Mouse (Mus musculus) lung, postnatal 4 days (tissue): ENCODE data around the gene Anxa5.

Source experiments
- DNase-seq, 2 experiments: peaks; one replicate each; pipeline ENCODE4 v3.0.0; 2021

The Anxa5 gene

DNA sequence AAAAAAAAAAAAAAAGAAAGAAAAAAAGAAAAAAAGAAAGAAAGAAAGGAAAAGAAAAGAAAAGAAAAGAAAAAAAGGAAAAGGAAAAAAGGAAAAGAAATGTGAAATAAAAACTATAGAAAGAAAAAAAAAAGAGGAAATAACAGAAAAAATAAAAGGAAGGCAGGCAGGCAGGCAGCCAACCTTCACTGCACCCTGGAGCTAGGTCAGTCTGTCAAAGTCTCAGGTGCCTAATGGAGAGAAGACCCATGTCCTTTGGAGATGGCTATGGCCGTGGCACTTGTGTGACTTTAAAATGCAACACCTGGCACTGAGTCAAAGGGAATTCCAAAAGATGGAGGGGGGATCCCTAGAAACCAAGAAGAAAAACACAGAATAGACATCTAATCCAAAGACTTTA lies 12.7 kb upstream of the Anxa5 start:
- no peak for DNase-seq

DNA sequence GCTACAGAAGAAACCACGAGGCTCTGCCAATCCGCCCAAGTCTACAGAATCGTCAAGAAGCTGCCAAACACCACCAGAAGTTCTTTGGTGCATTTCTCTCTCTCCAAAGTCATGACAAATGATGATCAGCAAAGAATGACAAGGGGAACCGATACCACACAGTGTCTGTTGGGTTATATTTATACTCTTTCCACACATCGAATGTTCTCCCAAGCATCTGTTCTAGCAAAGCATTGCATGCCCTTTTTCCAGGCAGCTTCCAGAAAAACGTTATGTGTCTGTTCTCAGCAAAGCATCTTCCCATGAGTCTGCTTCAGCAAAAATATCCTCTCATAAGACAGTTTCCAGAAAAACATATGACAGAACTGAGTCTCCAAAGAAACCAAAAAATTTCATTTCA lies 11.2 kb upstream of the Anxa5 start:
- DNase-seq = no peak

DNA sequence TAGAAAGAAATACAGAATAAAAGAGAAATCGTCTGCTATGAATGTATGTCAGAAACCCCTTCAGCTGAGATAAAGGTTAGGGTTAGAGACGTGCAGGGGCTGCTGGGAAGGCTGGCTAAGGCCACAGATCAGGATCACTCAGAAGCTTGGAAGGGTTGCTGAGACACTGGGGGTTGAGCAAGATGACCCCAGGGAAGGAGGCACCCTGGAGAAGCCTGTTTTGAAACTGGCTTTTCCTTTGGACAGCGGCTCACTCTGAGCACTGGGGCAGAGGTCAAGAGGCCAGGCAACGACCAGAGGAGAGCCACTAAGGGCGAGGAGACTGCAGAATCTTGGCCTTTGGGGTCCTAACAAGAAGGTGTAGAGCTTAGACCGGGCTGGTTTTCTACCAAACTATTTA lies 10.5 kb upstream of the Anxa5 start:
- no peak for DNase-seq

DNA sequence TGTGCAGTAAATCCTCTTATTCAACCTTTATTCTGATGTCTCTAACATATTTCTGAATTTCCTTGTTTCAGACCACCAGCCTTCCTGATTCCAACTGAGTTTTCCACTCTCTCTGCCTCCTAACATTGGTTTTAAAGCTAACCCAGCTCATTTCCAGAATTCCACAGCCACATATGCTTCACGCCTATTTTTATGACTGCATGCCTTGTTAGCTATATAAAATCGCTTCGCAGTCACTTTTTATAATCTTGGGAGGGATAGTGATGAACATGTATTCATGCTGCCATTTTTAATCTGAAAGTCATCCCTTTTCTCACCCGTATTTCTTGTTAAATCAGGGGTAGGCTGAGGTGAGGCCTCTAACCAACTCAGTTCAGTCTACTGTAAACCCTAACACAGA lies 8.6 kb upstream of the Anxa5 start:
- no peak for DNase-seq

DNA sequence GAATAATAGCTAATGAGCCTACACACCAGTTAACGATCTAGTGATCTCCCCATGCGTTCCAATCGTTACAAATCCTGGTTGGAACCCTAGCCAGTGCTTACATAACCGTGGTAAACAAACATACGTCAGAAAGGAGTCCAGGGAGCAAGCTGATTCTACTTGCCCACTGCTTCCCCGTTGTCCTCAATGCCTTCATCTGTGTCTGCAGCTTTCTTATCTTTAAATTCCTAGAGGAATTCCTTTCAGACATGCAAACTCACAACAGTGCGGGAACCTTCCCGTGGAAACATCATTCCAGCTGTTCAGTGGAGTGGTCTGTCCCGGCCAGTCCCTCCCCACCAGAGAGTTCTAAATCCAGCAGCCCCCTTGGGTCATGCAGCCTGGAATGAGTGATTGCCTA lies 7.2 kb upstream of the Anxa5 start:
- no peak for DNase-seq

DNA sequence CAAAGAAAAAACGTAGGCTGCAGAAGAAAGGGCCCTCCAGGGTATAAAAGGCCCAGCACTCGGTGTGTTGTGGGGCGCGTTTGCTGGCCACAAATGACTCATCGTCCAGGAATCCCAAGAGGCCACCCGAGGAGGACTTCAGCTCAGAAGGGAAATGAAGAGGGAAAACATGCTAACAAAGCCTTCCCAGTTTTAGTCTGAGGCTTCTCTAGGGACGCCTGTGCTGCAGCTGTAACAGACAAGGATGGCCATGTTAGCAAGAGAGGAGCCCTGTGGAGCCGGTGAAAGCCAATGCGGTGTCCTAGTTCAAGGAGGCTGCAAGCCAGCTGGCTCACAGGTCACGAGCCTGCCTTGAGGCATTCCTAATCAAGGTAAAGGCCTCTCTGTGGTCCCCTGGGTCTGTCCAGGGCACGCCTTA lies 6.1 kb upstream of the Anxa5 start:
- peak; percentile 76 to 86 for DNase-seq

DNA sequence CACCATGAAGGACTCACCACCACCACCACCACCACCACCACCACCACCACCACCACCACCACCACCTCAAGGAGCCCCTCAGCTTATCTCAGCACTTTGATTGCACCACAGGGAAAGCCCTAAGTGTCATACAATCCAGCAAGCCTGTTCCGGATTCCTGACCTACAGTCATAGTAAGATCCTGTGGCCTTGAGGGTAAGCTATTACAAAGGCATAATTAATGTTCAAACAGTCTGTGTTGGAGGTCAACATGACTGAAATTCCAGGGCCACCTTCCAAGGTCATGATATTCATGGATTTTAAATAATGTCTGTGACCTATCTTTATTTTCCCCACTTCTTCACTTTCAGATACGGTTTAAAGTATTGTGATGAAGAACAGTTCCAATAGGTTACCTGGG lies 4.8 kb upstream of the Anxa5 start:
- DNase-seq = no peak

DNA sequence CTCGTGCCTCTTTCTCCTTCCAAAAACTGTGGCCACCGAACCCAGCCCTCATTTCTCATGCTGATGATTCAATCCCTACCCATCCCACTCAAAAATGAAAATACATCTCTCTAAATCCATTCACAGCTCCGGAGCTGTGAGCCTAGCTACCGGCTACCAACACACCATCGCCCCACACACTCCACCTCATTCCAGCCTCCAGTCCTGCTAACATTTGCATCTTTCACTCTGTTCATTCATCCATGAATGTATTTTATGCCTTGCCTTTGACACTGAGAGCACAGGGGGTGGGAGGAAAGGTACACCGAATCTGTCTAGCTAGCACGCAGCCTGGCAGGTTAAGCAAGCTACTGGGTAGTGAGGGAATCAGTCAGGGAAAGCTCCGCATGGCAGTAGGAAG lies 3.1 kb upstream of the Anxa5 start:
- DNase-seq = no peak

DNA sequence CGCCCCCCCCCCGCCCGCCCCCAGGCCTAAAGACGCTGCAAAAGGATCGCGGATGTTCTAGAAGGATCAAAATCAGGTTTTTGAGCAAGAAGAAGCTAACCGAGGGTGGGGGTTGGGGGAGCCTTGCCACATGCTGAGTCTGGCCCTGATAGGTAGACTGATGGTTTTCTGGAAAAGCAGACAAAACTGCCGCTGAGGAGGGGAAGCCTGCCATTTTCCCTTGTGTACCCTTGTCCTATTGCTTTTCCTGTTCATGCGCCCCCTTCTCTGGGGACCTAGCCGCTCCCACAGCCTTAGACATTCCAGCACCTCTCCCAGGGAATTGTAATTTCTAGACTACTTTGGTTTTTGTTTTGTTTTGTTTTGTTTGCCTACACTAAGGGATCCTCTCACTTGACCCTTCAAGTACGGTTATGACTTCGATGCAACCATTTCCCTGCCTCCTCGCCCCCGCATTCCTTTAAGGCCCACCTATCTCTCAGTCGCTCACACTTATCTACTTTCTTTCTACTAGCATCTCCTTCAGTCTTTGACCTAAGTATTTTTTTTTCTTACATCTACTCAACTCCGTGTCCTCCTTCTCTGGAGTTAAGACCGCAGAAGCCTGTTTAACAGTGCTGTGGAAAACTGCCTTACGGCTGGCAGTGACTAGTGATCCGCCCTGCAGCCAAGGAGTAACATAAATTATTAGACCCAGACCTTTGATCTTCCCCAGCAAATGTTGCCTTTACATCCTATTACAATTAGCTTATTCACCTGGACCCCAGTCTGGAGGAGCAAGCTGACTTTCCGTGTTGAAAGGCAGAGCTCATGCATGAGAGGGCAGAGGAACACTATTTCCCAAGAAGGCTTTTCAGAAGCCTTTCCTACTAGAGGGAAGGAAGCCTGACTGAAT lies 814 bp upstream of the Anxa5 start:
- DNase-seq = peak in 1 of 2 experiments; percentile 23

DNA sequence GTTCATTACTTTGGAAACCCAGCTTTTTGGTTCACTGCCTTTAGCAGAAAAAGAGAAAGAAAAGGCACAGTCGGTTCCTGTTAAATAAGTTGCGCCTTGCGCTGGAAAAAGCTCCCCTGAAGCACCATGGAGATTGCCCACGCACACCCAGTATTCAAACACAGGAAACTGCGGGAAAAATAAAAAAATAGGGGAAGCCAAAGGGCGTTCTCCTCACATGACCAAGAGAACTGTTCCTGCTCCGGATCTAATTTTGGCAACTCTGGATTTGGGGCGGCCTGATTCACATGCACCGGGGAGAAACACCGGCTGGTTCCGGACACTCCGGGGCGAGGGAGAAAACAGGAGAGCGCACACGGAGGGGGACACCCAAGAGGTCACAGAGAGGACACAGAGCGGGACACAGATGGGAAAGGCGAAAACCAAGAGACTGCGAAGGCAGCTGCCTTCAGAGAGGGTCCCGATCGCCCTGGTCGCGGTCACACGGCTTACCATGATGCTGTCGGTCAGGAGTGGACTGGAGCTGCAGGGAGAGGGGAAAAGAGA lies 683 bp downstream of the Anxa5 start:
- peak; percentile 42 to 59 for DNase-seq

DNA sequence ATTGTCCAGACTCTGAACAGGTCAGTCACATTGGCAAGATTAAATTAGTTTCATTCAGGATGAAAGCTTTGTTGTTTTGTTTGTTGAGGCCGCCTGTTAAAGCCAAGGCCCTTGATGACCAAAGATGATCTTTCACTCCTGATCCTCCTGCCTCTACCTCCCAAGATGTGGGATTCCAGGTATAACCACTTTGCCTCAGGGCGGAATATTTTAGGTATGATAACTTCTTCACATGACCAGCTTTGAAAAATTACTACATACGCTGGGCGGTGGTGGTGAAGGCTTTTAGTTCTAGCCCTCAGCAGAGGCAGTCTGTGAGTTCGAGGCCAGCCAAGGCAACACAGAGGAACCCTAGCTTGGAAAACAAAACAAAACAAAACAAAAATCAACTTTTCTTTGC lies 1.3 kb downstream of the Anxa5 start:
- DNase-seq = no peak

DNA sequence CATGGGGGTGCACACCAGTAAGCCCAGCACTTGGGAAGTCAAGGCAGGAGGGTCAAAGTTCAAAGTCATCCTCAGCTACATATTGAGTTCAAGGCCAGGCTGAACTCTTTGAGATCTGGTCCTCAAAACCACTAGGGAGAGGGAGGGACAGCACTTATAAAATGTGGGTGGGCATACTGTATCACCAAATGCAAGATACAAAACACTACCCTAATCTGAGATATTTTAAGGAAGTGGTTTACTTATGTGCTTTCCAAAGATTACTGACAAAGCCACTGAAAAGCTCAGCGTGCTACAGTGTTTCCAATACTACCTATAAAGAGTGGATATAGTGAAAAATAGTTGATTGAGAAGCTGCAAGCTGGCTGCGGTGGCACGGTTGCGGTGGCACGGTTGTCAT lies 2.5 kb downstream of the Anxa5 start:
- DNase-seq = no peak

DNA sequence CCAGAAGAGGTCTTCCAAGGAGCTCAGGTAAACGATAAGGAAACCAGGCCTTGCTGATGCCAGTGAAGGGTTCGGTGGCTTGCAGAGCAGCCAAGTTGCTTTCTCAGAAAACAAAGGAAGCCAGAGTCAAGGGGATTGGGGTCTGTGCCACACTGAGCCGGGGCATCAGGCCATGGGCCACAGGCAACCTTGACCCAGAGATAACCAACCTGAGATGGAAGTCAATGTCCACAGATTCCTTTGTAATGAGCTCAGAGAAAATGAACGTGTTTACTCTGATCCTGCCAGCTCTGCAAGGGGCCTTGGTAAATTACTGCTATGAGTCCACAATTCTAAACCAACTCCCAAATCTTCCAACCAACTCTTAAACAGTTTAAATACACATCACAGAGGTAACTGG lies 3.8 kb downstream of the Anxa5 start:
- no peak for DNase-seq

DNA sequence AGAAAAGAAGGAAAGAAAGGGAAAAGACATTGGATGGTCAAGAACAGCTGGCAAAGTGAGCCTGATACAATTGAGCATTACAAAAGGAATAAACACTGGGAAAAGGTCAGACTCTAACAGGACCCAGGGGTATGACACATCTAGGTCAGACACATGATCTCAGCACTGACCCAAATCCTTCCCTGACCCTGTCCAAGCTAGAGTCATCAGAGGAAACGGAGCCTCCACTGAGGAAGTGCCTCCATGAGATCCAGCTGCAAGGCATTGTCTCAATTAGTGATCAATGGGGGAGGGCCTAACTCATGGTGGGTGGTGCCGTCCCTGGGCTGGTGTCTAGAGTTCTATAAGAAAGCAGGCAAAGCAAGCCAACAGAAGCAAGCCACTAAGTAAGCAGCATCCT lies 6.8 kb downstream of the Anxa5 start:
- no peak for DNase-seq

DNA sequence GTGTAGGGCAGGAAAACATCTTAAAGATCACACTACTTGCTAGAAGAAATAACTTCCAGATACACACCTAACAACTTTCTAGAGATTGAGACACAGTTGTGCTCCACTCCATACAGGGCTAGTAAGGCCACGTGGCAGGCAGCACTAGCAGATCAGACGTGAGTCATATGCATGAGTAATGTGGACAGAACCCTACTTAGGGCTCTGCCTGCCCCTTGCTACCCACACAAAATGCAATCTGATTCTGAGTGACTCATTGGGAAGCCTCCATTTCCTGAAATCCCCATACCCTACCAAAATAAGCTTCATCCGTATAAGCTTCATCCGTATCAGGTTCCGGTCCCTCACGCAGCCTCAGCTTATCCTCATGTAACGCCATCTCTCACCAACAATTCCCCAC lies 8.1 kb downstream of the Anxa5 start:
- DNase-seq = no peak

DNA sequence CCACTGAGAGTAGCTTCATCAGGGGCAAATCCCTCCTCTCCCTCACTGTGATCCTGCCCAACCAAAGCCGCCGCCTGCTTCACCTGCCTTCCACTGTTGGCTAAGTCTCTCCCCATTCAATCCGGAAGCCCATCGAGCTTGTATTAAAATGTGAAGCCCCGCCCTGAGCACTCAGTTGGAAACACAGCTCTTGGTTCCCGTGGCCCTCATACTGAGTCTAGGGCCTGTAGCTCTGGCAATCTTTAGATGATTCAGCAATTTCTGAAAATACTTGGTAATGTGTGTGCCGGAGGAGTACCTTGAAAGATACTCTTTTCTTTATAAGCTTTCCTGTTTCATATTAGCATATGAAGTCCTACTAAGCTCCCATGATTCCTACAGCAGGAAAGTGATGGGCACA lies 10.2 kb downstream of the Anxa5 start:
- DNase-seq = no peak

DNA sequence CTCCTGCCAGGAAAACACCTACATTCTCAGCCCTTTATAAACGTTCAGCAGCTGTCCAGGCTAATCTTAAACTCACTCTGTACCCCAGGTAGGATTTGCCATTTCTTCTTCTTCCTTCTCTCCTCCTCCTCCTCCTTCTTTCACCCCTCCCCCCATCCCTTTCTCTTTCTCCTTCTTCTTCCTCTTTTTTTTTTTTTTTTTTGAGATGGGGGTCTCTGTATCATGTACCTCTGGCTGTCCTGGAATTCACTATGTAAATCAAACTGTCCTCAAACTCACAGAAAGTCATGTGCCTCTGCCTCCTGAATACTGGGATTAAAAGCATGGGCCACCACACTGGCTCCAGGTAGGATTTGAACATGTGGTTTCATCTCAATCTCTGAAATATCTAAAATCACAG lies 13.3 kb downstream of the Anxa5 start:
- no peak for DNase-seq

DNA sequence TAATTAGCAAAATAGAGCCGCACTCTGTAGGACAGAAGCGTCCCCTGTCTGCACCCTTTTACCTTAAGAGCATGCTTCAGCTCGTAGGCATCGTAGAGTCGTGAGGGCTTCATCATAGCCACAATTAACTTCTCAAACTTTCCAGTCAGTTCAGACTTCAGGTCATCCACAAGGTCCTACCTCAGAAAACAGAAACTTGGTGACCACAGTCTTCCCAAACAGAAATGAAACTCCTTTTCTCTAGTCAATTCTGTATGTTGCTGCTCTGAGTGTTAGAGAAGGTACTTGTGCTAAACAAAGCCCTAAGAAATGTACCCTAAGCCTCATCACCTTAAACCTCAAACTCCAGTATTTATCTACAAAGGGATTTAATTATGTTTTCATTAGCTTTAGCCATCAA lies 13.9 kb downstream of the Anxa5 start:
- DNase-seq = no peak

DNA sequence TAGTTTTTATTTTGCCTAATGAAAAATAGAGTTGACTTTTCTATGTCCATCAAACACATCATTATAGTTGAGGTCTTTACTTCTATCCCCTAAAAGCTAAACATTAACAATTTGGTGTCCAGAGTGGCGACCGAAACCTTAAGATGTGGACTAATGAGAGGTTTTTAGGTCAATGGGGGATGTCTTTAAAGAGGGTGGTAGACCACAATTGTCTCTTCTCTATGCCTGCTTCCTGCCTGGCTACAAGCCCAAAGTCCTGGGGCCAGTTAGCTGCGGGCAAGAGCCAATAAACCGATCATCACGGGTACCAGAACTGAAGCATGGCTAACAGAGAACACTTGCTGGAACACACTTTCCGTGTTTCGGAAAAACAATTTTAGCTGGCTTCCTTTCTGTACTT lies 15.0 kb downstream of the Anxa5 start:
- DNase-seq = no peak

DNA sequence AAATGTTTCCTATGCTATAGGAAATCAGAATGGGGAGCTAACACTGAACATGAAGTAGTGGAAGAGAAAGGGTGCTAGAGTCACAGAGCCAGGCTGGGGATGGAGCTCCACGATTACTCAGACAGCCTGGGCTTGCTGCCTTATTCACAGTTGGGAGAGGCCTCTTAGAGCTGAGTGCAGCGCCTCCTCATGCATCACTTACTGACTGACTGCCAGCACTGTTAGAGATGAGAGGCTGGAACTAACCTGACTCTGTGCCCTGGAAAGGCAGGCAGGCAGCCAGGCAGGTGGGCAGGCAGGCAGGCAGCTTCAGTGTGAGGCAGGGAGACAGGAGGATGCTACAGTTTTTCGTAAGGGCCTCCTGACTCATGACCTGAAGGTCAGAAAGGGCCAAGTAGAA lies 20.1 kb downstream of the Anxa5 start:
- no peak for DNase-seq

DNA sequence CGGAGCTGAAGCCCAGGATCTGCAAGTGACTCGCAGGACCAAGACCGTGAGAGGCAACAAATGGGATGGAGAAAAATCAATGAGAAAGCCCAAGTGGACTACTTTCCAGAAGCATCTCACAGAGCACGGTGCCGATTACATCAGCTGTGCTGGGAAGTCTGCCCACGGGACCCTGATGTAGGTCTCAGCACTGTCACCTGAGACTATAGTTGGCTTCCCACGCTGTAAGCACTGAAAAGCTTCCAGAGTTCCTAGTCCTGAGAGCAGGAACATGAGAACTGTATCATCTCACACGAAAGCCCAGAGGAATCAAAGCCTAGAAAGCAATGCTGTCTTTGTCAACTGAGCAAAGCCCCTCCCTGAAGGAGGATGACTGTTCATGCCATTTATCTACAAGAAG lies 20.6 kb downstream of the Anxa5 start:
- DNase-seq = no peak

DNA sequence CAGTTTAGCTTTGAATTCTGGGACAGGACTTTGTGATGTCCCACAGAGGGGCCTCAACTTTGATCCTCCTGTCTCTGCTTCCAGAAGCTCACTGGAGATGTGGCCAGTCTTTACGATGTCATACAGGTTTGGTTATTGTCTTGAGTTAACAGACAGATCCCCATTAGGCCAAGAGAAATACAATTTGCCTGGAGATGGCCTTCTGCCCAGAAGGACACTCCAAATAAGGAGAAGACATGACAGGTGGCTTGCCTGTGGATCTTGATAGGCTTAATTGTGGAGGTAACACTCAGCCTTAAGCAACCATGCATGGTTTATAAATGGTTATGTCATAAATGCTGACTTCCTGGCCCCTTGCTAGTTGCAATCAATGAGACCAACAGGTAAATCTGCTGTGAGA lies 23.2 kb downstream of the Anxa5 start:
- no peak for DNase-seq

DNA sequence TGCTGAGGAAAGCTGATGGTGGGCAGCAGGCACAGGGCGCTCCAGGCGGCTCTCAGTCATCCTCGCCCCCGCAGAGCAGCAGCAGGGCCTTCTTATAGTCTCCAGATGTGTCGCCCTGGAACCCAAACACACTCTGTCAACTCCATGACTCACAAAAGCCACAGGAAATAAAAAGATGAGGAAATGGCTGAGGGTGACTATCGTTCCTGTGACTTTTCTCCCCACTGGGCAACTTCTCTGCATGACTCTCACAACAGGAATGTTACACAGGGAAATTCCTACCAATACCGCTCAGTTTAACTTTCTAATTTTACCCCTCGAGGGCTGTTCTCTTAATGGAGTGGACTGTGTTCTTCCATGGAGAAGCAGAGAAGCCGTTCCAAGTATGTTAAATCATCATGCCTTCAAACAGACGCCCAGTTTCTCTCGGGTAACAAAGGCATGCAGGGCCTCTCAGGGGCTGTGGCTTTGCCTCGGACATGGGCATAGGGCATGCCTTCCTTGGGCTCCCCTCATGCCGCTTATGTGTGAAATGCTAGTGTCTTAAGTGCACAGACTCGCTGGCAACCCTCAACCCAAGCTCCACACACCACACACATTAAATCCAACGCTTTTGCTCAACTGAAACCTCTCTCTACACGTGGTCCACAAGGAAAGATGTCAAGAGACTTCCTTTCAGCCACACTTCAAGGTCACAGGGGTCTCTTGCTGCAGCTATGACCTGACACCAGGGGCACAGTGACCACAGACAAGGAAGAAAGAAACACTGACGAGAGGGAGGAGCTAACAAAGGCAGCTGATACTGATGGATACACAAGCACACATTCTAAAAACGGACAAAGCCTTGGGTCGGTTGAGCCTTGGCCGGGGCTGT lies 26.2 kb downstream of the Anxa5 start:
- DNase-seq = peak; percentile 52

DNA sequence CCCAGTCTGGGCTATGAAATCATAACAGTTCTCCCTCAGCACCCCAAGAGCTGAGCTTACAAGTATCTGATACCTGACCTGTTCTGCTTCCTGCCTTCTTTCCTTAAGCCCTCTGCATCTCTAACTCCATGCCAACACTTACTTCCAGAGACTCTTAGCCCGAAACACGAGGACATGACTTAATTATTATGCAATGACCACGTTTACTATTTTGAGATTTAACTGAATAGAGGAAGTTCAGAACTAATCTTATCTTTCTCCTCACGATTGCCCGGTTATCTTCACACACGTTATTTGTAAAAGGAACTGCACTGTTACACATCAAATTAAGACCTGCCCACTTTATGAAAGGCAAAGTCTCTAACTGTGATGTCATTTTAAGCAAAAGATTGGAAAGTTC lies 28.8 kb downstream of the Anxa5 start:
- no peak for DNase-seq
